Mouse (Mus musculus): ENCODE data around the gene Pde4b.
A peak's percentile ranks its signal among the peaks of the same experiment; 100 is the strongest.

GRCm38 (mm10) chr4:102493342-102494128, 406.2 kb downstream of the Pde4b start:
- TF ChIP-seq POLR2A (IDR thresholded peaks at IDR 0.05; ENCODE audit: extremely low read depth, insufficient read depth, low read length) (no peak), CTCF (IDR thresholded peaks at IDR 0.05; ENCODE audit: low read depth, low read length) (peak; percentile 49)
